Mouse (Mus musculus) left cerebral cortex, adult 18-20 months (tissue): Measurements from ENCODE around the gene Rac2. TPM values are rescaled to one million over a fixed set of nuclear protein-coding genes. Genes with fewer than 3 reads are reported as not detected.

ENCODE experiments used
- DNase-seq, 2 experiments: peaks; one replicate each; pipeline ENCODE4 v3.0.0; 2021 to 2022; ENCODE audit warnings: low spot score in 2 of 2, mixed read lengths in 1 of 2
- total RNA-seq, 2 experiments: library from RNA; stranded (reverse); gene quantifications; 2 replicates each; pipeline ENCODE4 v1.2.3; 2021

Gene Rac2
- total RNA-seq, 2 experiments from 2014 or later, result 2.9 to 4.6 TPM

GRCm38 (mm10) chr15:78588900-78589299, 16.3 kb upstream of the Rac2 start:
- DNase-seq, result no peak

GRCm38 (mm10) chr15:78588049-78588448, 15.5 kb upstream of the Rac2 start:
- DNase-seq, result no peak

- DNase-seq, result peak; percentile 89 to 90
These were observed 14.7 kb upstream of the Rac2 start for GRCm38 (mm10) chr15:78587050-78587994.

- no peak for DNase-seq
These were observed 12.8 kb upstream of the Rac2 start for GRCm38 (mm10) chr15:78585404-78585803.

GRCm38 (mm10) chr15:78583352-78583751, 10.8 kb upstream of the Rac2 start:
- peak in 1 of 2 experiments; percentile 23 for DNase-seq

GRCm38 (mm10) chr15:78576284-78576810, 3.8 kb upstream of the Rac2 start:
- DNase-seq, result no peak

- DNase-seq, result no peak
These were observed 348 bp downstream of the Rac2 start for GRCm38 (mm10) chr15:78572270-78572600.

GRCm38 (mm10) chr15:78571554-78572269, 871 bp downstream of the Rac2 start:
- no peak for DNase-seq

GRCm38 (mm10) chr15:78570170-78570569, 2.4 kb downstream of the Rac2 start:
- no peak for DNase-seq

- DNase-seq, result no peak
These were observed 4.9 kb downstream of the Rac2 start for GRCm38 (mm10) chr15:78567608-78568120.

- no peak for DNase-seq
These were observed 7.7 kb downstream of the Rac2 start for GRCm38 (mm10) chr15:78564764-78565435.

- DNase-seq, result no peak
These were observed 8.6 kb downstream of the Rac2 start for GRCm38 (mm10) chr15:78563937-78564336.

- DNase-seq, result no peak
These were observed 9.2 kb downstream of the Rac2 start for GRCm38 (mm10) chr15:78563344-78563743.

- no peak for DNase-seq
These were observed 13.2 kb downstream of the Rac2 start for GRCm38 (mm10) chr15:78559141-78559979.

- no peak for DNase-seq
These were observed 14.7 kb downstream of the Rac2 start for GRCm38 (mm10) chr15:78557693-78558535.

GRCm38 (mm10) chr15:78554545-78555313, 17.9 kb downstream of the Rac2 start:
- no peak for DNase-seq

- no peak for DNase-seq
These were observed 23.3 kb downstream of the Rac2 start for GRCm38 (mm10) chr15:78549189-78549734.

GRCm38 (mm10) chr15:78548711-78549110, 23.9 kb downstream of the Rac2 start:
- DNase-seq, result no peak
